Mouse (Mus musculus) ES-E14 (cell line): ENCODE results near the gene Sox2. TPM values are rescaled to one million over a fixed set of nuclear protein-coding genes. Genes with fewer than 3 reads are reported as not detected.

Source experiments
- DNase-seq: peaks from one replicate; pipeline ENCODE4 v3.0.0-alpha.2; 2013; ENCODE audit warnings: low read depth, low spot score
- H3K27ac ChIP-seq: 2 replicates; pipeline ENCODE4 v1.5.1; 2012; ENCODE audit warnings: low read depth, mild to moderate bottlenecking, low read length, moderate library complexity, mixed read lengths; ENCODE audit not compliant: poor library complexity, insufficient read depth, severe bottlenecking
- H3K36me3 ChIP-seq: 2 replicates; pipeline ENCODE4 v1.6.1; 2012; ENCODE audit warnings: mild to moderate bottlenecking, low read length, moderate library complexity, mixed read lengths; ENCODE audit not compliant: control insufficient read depth, poor library complexity, insufficient read depth, severe bottlenecking
- H3K4me1 ChIP-seq, 2 experiments: fragments of 150-350 bp in 1 of 2; sonication (generic) in 1 of 2; 2 replicates each; pipeline ENCODE4 v1.6.1; 2012; ENCODE audit warnings: low read length in 2 of 2, mild to moderate bottlenecking in 1 of 2, mixed read lengths in 1 of 2; ENCODE audit not compliant: control insufficient read depth in 2 of 2, insufficient read depth in 2 of 2, poor library complexity in 1 of 2
- H3K4me3 ChIP-seq, 2 experiments: fragments of 150-350 bp in 1 of 2; sonication (generic) in 1 of 2; 2 replicates each; pipeline ENCODE4 v1.5.1; 2012; ENCODE audit warnings: low read length in 2 of 2, low read depth in 1 of 2, mild to moderate bottlenecking in 1 of 2, mixed read lengths in 1 of 2; ENCODE audit not compliant: insufficient read depth in 1 of 2, poor library complexity in 1 of 2, severe bottlenecking in 1 of 2
- H3K9ac ChIP-seq: 2 replicates; pipeline ENCODE4 v1.6.1; 2012; ENCODE audit warnings: low read depth, mild to moderate bottlenecking, low read length, mixed read lengths; ENCODE audit not compliant: poor library complexity, insufficient read depth, severe bottlenecking
- H3K9me3 ChIP-seq: fragments of 150-350 bp; sonication (generic); 2 replicates; pipeline ENCODE4 v1.6.1; 2012; ENCODE audit warnings: low read depth, mild to moderate bottlenecking, low read length; ENCODE audit not compliant: control insufficient read depth, insufficient read depth
- CHD2 ChIP-seq: IDR thresholded peaks from 2 replicates; pipeline ENCODE4 v1.6.1; 2014; ENCODE audit warnings: mild to moderate bottlenecking, low read depth, low read length, inconsistent platforms
- HCFC1 ChIP-seq: IDR thresholded peaks from 2 replicates; pipeline ENCODE4 v1.6.1; 2012; ENCODE audit warnings: low read length, inconsistent platforms, borderline replicate concordance; ENCODE audit not compliant: insufficient read depth
- MAFK ChIP-seq: IDR thresholded peaks from 2 replicates; pipeline ENCODE4 v1.6.1; 2014; ENCODE audit warnings: mild to moderate bottlenecking, low read depth, low read length, inconsistent platforms; ENCODE audit not compliant: insufficient read depth
- ZC3H11A ChIP-seq: IDR thresholded peaks from 2 replicates; pipeline ENCODE4 v1.6.1; 2012; ENCODE audit warnings: low read depth, mild to moderate bottlenecking, inconsistent platforms, low read length, borderline replicate concordance
- ZNF384 ChIP-seq: IDR thresholded peaks from 2 replicates; pipeline ENCODE4 v1.6.1; 2012; ENCODE audit warnings: low read depth, low read length, inconsistent platforms
- in situ Hi-C, 2 experiments: fragments of 600-800 bp; cut with MboI; formaldehyde crosslinking; loops; one replicate each; pipeline ENCODE4 v1.15.1; 2025; ENCODE audit warnings: low sequenced_read_pairs in 2 of 2, inconsistent platforms in 1 of 2; ENCODE audit not compliant: unreplicated experiment in 2 of 2
- total RNA-seq: library from RNA; depleted of rRNA; stranded (reverse); fragments of 300-350 nt; gene quantifications from 2 replicates; pipeline ENCODE4 v1.2.3, GENCODE M21; 2012

The Sox2 gene
- total RNA-seq, 1 experiment, result 179 TPM

GRCm38 (mm10) chr3:34678840-34679239 lies 28.6 kb downstream of the Sox2 start:
- TF ChIP-seq ZNF384 (no peak), ZC3H11A (no peak), HCFC1 (no peak), CHD2 (no peak), MAFK (no peak)
- peaks cover 3% of the 10 kb centered on the region; the same call in 1 of the 2 replicates for H3K36me3 ChIP-seq
- DNase-seq, result no peak

DNA sequence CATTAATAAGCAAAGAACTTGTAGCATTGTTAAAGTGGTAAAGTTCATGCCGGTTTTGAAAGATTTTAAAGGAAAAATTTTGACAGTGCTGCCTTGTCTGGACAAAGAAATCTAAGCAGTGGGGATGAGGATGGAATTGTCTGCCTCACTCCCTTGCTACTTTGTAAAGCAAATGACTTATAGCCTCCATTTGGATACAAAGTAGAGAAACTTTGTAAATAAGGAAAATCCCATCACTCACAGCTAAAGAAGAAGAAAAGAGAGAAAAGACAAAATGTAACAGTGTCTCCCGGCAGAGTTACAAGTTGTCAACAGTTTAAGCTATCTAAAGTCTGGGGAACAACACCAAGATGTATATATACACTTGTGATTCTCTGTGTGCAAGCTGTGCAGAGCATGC lies 29.2 kb downstream of the Sox2 start:
- peaks cover 3% of the 10 kb centered on the region; the same call in 1 of the 2 replicates for H3K36me3 ChIP-seq
- no peak overlapping the region for H3K9ac ChIP-seq
- no peak overlapping the region for H3K4me3 ChIP-seq
- H3K4me1 ChIP-seq, result peaks cover 2 to 15% of the 10 kb centered on the region in 2 experiments
- in situ Hi-C loops, result no loop called here
- H3K9me3 ChIP-seq, result no peaks in the 10 kb centered on the region
- H3K27ac ChIP-seq, result no peak overlapping the region
- TF ChIP-seq HCFC1 (no peak), MAFK (no peak)
- no peak for DNase-seq

More at GRCm38 (mm10) chr3:34678840-34679239, 28.6 kb downstream of the Sox2 start:
- Histone ChIP-seq H3K4me3 (no peak overlapping the region), H3K27ac (no peak overlapping the region), H3K9ac (no peak overlapping the region), H3K4me1 (peaks cover 2 to 18% of the 10 kb centered on the region in 2 experiments), H3K9me3 (no peaks in the 10 kb centered on the region)
- in situ Hi-C loops, result no loop called here

DNA sequence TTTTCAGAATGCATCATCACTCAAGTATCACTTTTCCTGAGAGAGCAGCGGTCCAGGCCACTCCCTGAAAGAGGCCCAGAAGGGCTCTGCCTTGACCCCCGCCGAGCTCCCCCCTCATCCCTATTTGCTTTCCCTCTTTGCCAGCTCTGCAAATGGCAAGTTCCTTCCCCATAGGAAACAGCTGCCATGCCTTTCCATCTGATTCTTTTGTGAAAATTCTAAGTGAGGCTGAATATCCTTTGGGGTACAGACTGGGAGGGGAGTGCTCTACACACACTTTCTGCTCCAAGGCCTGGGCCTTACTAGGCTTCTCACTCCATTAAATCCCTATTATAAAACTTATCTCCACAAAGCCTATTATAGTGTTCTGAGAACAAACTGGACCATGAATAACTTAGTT lies 29.7 kb downstream of the Sox2 start:
- H3K36me3 ChIP-seq, result peaks cover 3% of the 10 kb centered on the region; the same call in 1 of the 2 replicates
- H3K9ac ChIP-seq, result no peak overlapping the region
- DNase-seq, result no peak
- no peak overlapping the region for H3K27ac ChIP-seq
- in situ Hi-C loops, result no loop called here
- no peaks in the 10 kb centered on the region for H3K9me3 ChIP-seq
- TF ChIP-seq ZNF384, result no peak
- no peak for TF ChIP-seq HCFC1
- no peak for TF ChIP-seq MAFK
- TF ChIP-seq ZC3H11A, result no peak
- no peak for TF ChIP-seq CHD2
- H3K4me1 ChIP-seq, result peaks cover 2 to 13% of the 10 kb centered on the region in 2 experiments
- no peak overlapping the region for H3K4me3 ChIP-seq

GRCm38 (mm10) chr3:34688072-34688471 lies 37.9 kb downstream of the Sox2 start:
- H3K4me1 ChIP-seq, result peaks cover 4 to 14% of the 10 kb centered on the region in 2 experiments; a peak in 2 of 4 replicates
- no peaks in the 10 kb centered on the region for H3K9me3 ChIP-seq
- no peak for DNase-seq
- in situ Hi-C loops, result no loop called here
- TF ChIP-seq ZC3H11A (no peak), HCFC1 (no peak), MAFK (no peak), ZNF384 (peak; percentile 67; the same call in 1 of the 2 replicates), CHD2 (no peak)
- no peaks in the 10 kb centered on the region for H3K36me3 ChIP-seq
- no peak overlapping the region for H3K27ac ChIP-seq
- H3K9ac ChIP-seq, result no peak overlapping the region
- H3K4me3 ChIP-seq, result no peak overlapping the region
